Mouse (Mus musculus) skeletal muscle tissue, adult 2 months (tissue): Measurements from ENCODE around the gene Tgfa.

ENCODE experiments used
- DNase-seq: peaks from one replicate; pipeline ENCODE4 v3.0.0-alpha.2; 2012; ENCODE audit warnings: low read depth, low spot score

Tgfa gene

DNA sequence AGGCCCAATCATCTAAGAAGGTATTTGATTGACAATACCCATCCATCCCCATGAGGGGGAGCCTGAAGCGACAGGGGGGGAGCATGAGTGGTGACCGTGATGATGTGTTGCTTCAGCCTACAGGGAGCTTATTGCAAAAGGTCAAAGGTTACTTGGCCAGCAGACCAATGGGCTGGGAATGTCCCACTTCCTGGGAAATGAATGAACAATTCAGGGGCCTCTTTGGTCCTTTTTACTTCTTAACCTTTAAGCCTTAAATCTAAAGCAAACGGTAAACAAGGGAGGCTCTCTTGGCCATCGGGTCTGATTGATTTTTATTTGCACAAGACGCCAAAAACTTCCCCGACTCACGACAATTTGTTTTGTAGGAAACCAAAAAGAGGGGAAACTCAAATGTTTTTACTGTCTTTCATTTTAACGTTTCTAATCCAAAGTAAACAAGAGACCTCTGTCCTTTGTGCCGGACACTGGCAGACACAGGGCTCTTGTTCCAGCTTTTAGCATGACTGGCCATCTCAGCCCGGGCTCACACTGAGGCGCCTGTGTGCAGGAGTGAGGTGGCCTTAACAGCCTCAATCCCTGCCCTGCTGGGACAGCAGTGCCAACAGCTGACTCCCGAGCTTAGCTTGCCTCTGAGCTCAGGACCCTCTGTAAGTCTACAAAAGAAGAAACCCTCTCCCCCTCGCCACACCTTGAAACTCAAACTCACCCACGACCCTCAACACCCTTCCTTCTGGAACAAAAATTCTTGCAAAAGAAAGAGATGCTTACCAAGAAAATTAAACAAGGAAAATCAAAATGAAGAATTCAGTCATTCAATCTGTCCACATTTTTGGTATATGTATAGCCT, 8.7 kb upstream of the Tgfa start:
- no peak for DNase-seq

- DNase-seq: no peak
Measured at GRCm38 (mm10) chr6:86188741-86189480, 6.1 kb upstream of the Tgfa start.

DNA sequence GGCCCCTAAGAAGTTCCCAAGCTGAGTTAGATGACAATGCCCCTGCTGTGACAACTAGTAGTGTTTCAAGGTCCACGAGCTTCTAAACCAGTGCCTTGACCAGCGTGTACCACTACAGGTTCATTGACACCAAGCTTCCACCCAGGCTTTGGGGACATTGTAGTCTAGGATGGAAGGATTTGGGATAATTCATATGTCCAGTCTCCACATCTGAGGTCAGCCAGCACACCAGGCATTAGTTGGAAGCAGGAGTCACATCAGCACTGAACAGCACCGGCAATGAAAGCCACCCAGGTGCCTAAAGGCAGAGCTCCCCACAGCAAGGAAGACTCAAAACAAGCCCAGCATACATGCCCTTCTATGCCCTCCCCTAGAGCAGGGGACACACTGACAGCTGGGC, 4.4 kb upstream of the Tgfa start:
- no peak for DNase-seq

GRCm38 (mm10) chr6:86192978-86193377, 2.0 kb upstream of the Tgfa start:
- DNase-seq: no peak

GRCm38 (mm10) chr6:86193879-86194278, 1.1 kb upstream of the Tgfa start:
- DNase-seq: no peak

GRCm38 (mm10) chr6:86196034-86196433, 1.0 kb downstream of the Tgfa start:
- DNase-seq: no peak

- DNase-seq: no peak
Measured at GRCm38 (mm10) chr6:86197150-86197862, 2.3 kb downstream of the Tgfa start.

DNA sequence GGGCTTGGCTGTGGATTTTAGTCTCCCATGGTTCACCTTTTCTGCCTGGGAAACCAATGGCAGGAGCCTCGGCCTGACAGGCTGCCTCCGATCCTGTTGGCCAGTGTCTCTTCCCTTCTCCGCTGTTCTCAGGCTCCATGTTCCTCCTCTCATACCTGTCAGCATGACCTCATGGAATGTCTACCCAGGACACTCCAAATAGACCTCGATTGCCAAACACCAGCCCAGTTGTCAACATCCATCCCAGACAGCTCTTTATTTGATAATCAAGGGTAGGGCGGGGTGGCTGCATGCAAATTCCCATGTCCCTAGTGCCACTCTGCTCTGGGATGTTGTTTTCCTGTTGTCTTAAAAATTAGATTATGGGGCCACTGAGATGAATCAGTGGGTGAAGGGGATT, 5.9 kb downstream of the Tgfa start:
- no peak for DNase-seq

DNA sequence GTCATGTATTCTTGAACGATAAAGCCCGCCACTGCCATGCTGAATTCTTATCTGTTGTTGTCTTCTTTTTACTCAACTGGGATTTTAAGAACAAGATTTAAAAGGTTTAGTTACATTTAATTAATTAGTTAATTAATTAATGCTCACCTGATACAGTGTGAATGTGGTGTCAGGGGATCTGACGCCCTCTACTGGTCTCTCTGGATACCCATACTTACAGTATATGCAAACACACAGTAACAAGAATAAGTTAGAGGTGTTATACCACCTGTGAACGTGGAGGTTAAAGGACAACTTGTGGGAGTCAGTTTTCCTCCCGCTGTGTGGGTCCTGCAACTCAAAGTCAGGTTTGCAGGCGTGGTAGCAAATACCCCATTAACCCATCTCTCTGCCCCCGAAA, 8.1 kb downstream of the Tgfa start:
- DNase-seq: no peak

- no peak for DNase-seq
Measured at GRCm38 (mm10) chr6:86206014-86206413, 11.0 kb downstream of the Tgfa start.

- DNase-seq: no peak
Measured at GRCm38 (mm10) chr6:86206985-86207384, 12.0 kb downstream of the Tgfa start.

DNA sequence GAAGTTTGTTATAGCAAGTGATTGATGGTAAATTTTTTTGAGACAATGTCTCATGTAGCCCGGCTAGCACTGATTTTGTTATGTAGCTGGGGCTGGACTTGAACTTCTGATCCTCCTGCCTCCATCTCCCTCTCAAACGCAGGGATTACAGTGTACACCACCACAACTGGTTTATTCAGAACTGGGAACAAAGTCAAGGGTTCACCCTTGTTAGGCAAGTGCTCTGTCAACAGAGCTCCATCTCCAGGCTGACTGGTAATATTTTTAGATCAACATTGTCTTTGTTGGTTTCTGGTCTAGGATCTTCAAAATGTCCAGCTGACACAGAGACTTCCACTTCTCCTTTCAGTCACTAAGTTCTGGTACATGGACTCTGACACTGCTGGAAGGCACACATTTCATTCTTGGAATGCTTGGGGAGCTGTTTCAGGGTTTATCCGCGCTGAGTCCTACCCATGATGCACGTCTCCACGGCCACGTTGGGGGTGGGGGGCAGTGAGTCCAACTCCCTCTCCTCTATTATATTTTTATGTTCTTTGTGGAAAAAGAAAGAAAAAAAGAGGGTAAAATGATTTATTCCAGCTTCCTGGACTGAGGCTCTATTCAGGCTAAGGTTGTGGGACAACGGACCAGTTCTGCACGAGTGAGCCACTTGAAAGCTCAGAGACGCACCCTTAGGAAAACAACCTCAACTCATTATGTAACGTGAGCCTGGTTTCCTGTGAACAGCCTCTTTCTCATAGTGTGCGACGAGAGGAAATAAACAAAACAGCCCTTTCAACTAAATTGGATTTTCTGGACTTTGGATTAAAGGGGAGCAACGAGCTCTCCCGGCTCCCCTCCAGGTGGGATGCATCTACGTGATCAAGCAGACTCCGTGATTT, 14.4 kb downstream of the Tgfa start:
- DNase-seq: peak; percentile 3

DNA sequence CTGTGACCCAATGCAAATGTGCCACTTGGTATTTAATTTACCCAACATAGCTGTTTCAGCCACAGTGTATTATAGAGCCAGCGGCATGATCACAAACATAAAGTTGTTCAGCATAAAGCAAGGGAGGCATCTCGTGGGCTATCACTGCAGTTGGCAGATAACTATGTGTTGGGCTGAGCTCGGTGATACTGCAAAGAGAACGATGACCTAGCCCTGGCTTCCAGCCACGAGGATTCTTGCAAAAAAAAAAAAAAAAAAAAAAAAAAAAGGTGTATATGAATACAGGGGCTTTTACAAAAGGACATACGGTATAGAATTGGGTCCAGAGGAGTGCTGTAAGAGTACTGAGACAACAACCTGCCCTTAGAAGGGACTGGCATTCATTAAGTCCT, 15.0 kb downstream of the Tgfa start:
- DNase-seq: no peak

DNA sequence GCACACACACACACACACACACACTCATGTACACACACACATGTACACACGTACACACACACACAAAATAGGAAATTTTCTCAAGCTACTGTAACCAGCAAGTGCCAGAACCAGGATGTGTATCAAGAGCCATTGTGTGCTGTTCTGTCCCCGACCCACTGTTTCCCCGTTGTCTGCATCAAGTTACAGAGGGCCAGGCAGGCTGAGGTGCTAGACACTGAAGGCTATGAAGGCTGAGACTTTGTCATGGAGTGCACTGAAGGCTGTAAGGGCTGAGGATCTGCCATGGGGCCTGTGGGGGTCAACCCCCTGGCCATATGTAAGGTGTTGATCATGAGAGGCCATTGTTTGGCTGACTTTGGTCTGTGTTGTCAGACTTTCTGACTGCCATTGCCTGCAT, 15.6 kb downstream of the Tgfa start:
- DNase-seq: no peak

DNA sequence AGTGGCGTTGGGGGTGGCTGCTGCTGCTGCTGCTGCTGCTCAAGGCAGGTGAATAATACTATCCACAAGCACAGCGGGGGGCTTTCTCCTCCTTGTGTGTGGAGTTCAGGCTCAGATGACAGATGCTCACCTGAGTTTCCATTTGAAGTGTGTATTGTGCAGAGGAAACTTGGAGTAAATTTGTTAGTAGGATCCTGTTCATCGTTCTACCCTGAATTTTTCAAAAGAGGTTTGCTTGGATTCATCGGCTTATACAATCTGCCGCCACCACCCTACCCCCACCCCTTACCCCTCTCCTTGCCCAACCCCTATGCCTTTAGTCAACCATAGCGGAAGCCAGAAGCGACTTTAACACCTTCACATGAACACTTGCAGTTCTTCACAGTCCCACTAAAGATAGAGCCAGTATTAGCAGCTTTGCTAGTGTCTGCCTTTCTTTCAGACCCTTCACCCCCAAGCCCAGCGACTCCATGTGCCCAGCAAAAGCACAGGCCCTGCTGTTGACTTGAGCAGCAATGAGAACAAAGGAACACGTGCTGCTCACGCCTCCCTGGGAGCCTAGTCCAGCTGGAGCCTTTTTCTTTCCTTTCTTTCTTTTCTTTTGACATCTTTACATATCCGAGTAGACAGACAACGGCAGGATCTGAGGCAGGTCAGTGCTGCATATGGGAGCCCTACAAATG, 16.2 kb downstream of the Tgfa start:
- no peak for DNase-seq

DNA sequence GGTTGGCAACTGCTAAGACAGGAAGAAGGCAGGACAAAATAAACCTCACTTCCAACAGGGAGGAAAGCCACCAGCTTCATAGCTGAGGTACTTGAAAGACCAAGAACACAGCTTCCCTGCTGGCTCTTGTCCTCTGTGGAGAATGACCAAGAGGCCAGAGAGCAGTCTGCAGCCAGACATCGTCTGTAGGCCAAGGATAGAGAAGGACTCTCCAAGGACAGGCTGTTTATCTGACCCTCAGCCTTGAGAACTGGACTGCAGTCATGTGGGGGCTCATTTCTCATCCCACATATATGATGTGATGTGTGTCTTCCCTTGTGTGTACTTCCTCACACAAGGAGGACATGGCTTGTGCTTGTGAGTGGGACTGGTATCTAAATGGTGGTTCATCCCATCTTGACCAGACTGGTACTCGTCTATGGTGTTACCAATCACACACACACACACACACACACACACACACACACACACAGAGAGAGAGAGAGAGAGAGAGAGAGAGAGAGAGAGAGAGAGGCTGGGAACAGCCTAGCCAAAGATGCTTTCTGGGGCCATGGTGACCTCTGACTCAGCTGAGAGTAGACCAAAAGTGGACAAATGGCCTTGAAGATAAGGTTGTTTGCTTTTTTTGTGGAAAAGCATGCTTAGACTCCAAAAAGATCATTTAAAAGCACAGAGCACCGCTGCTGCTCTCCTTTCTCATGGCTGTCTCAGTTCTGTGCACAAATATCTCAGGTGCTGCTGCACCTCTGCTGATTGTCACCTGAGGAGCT, 18.0 kb downstream of the Tgfa start:
- no peak for DNase-seq

DNA sequence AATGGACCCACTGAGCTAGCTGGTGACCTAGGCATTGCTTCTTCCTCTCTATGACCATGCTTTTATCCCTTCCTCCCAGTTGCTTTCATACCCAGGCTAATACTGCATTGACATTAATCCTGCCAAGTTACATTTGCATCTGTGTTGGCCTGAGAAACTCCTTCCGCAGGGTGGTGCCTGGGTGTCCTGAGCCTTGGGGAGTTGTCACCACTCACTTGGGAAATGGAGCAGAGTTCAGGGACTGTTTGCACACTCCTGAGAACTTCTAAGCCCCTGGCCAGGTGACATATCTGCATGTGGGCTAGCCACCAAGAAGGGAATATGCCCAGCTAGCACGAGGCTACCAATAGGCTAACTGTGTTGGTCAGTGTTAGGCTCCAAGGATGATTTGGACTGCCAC, 23.0 kb downstream of the Tgfa start:
- DNase-seq: no peak

DNA sequence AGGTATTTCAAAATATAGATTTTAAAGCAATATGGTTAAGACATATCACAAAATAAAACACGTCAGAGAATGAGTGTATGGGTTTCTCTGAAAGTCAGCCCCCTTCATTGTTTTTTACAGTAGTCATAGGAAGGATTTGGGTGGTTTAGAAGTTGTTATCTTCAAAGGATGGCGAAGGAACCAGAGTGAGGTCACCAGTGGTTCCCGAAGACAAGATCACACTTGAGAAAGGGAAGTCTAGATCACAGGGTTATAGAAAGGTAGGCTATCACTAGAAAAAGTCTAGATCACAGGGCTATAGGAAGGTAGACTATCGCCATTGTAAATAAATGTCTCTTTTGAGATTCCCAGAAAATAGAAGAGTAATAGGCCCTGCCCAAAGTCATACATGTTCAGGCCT, 23.7 kb downstream of the Tgfa start:
- DNase-seq: no peak

DNA sequence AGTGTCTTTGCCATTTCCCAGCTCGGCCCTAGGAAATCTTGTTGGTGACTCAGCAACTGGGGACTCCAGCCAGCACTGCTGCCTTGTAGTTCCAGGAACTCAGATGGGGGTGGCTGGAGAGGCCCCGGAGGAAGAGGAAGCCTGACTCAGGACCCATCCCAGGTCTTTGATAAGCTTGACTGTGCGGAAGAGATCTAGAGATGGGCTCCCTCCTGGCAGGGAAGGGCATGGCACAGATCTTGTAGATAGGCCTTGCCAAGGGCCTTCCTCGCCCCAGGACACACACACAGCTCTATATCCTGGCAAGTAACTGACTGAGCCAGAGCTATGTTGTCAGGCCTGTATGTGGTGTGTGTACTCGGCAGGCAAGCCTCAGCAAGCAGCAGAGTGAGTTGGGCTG, 24.5 kb downstream of the Tgfa start:
- DNase-seq: peak; percentile 2

DNA sequence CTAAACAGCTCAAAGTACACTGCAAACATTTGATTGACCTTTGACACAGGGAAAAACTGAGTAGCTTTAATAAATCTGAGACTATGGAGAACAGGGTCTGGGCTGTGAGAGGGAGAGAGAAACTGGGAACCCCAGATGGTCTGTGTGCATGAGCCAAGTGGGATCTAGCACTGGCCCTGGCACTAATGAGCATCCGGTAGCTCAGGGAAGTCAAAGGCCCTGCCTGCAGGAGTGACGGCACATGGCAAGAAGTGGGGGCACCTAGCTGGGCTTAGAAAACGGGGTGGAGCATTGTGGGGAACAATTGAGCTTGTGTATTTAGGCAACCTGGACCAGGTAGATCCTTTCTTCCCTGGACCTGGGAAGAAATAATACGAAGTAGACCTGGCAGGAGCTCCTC, 25.1 kb downstream of the Tgfa start:
- DNase-seq: no peak
